Mouse (Mus musculus): ENCODE measurements around the gene Stoml3. TPM values are rescaled to one million over a fixed set of nuclear protein-coding genes. Genes with fewer than 3 reads are reported as not detected.

Stoml3 gene
- polyA plus RNA-seq (2016; fragmentation: Nextera tagmentation; extraction: Ambion mirVana), result not detected in 2 replicates

DNA sequence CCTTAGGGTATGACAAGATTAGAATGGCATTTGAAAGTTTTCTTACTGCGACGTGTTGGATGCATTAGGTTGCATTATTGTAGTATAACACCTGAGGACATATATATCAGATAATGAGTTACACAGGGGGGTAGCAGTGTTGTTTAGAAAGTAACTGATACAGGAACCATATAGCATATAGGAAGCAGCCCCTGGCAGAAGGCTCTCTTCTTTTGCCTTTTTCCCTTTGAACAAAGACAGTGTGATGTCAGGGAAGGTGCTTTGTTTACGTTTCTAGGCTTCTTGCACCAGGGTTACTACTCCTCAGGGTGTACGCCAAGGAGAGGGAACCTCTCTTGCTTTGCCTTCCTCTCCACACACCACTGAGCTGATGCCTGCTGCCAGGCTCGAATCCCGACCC is at the start of gene Stoml3:
Gene Stoml3 (plus strand): TSS at position 301 of the 400 bp plus-strand sequence.
- H3K36me3 ChIP-seq, result no peaks in the 10 kb centered on the region
- H3K9me3 ChIP-seq (replicated peaks), result no peaks in the 10 kb centered on the region
- ATAC-seq, result no peak
- peaks cover 15% of the 10 kb centered on the region for H3K4me1 ChIP-seq
- H3K9ac ChIP-seq, result no peak within 1 kb of the TSS
- 0 out of 2 replicates have a peak within 1 kb of the TSS, but pooled peaks have one; percentile 2 for H3K4me2 ChIP-seq
- WGBS (ENCODE audit: insufficient replicate concordance), result 65% methylated on average over 6 of the region's 6 CpGs
- H3K27me3 ChIP-seq (replicated peaks), result no peaks in the 10 kb centered on the region
- H3K27ac ChIP-seq, result no peak within 1 kb of the TSS
- no peak within 1 kb of the TSS for H3K4me3 ChIP-seq

DNA sequence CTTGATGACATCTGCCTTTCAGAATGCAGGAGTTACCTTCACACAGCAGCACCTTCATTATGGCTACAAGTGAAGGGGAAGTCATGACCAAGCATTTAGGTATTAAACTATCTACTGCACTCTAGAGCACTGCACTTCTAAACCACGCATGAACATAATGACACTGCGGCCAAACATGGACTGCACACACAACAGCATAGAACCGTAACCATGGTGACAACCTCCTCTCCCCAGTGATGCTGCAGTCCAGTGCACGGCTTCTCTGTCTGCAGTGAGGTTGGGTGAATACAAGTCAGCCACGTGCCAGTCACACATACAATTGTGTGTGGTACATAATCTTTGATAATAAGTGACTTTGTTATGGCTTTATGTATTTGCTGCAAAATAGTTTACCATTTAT is 42.9 kb upstream of the Stoml3 start:
- WGBS (ENCODE audit: insufficient replicate concordance), result 73% methylated on average over 5 of the region's 5 CpGs
- no peaks in the 10 kb centered on the region for H3K4me1 ChIP-seq
- no peak overlapping the region for H3K9ac ChIP-seq
- no peak overlapping the region for H3K4me3 ChIP-seq
- H3K9me3 ChIP-seq (replicated peaks), result no peaks in the 10 kb centered on the region
- H3K27me3 ChIP-seq (replicated peaks), result no peaks in the 10 kb centered on the region
- no peak overlapping the region for H3K4me2 ChIP-seq
- H3K36me3 ChIP-seq, result peaks cover 9% of the 10 kb centered on the region
- no peak overlapping the region for H3K27ac ChIP-seq
- ATAC-seq, result no peak

DNA sequence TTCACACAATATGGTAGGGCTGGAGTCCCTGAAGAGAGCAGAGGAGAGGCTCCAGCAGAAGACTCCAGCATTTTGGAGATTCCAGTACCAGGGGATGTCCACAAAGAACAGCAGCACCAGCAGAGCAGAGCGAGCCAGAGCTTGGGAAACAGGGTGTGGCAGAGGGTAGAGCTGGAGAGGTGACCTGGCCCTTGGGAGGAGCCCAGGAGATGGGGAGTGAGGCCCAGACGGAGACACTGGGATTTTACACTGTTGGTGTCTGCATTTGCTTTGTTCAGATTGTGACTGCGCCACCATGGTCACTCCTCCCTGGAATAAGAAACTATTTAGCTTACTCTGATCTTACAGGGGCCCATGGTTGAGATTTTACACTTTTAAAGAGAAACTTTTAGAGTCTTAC is 41.7 kb upstream of the Stoml3 start:
- no peak overlapping the region for H3K4me2 ChIP-seq
- no peak overlapping the region for H3K27ac ChIP-seq
- no peaks in the 10 kb centered on the region for H3K27me3 ChIP-seq (replicated peaks)
- ATAC-seq, result no peak
- WGBS (ENCODE audit: insufficient replicate concordance), result 75% methylated on average over 3 of the region's 3 CpGs
- no peaks in the 10 kb centered on the region for H3K4me1 ChIP-seq
- no peak overlapping the region for H3K4me3 ChIP-seq
- H3K36me3 ChIP-seq, result peaks cover 21% of the 10 kb centered on the region
- no peak overlapping the region for H3K9ac ChIP-seq
- H3K9me3 ChIP-seq (replicated peaks), result no peaks in the 10 kb centered on the region

DNA sequence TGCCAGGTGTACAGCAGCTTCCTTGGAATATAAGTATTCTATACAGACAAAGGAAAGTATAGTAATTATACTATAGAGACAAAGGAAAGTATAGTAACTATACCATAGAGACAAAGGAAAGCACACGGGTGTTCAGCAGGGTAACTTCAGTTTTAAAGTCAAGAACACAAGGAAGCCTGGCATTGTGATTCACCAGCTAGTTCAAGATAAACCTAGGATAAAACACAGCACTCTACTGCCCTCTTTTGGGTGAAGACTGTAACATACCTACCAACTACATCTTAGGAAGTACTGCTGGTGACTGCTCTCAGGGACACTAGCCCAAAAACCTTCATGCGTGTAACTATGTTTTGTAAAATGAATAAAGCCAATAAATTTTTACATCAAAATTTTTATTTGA is 40.2 kb upstream of the Stoml3 start:
- no peak overlapping the region for H3K27ac ChIP-seq
- no peak overlapping the region for H3K4me2 ChIP-seq
- 25% methylated on average over 2 of the region's 2 CpGs for WGBS (ENCODE audit: insufficient replicate concordance)
- no peaks in the 10 kb centered on the region for H3K4me1 ChIP-seq
- peaks cover 35% of the 10 kb centered on the region for H3K36me3 ChIP-seq
- H3K27me3 ChIP-seq (replicated peaks), result no peaks in the 10 kb centered on the region
- H3K9me3 ChIP-seq (replicated peaks), result no peaks in the 10 kb centered on the region
- no peak overlapping the region for H3K9ac ChIP-seq
- H3K4me3 ChIP-seq, result no peak overlapping the region
- ATAC-seq, result peak; percentile 21; the same call in 1 of the 2 replicates

DNA sequence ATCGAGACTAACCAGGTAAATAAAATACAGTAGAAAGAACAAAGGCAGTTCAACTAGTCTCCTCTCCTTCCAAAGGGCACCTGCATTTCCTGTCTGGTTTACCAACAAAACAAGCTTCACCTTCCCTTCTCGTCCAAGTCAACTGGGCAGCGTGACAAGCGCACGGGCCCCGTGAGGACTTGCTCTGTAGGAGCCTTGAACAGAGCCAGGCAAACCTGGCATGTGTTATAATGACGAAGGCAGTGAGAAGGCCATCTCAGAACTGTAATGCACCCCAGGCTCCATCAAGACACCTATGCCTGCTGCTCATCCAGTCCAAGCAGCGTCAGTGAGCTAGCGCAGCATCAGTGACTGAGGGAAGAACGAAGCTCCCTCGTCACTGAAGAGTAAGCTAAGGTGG is 37.8 kb upstream of the Stoml3 start:
- Histone ChIP-seq H3K4me1 (no peaks in the 10 kb centered on the region), H3K27ac (no peak overlapping the region), H3K9me3 (replicated peaks) (no peaks in the 10 kb centered on the region), H3K4me2 (no peak overlapping the region), H3K4me3 (no peak overlapping the region), H3K9ac (no peak overlapping the region), H3K27me3 (replicated peaks) (no peaks in the 10 kb centered on the region), H3K36me3 (peaks cover 59% of the 10 kb centered on the region)
- 87% methylated on average over 11 of the region's 11 CpGs for WGBS (ENCODE audit: insufficient replicate concordance)
- no peak for ATAC-seq

DNA sequence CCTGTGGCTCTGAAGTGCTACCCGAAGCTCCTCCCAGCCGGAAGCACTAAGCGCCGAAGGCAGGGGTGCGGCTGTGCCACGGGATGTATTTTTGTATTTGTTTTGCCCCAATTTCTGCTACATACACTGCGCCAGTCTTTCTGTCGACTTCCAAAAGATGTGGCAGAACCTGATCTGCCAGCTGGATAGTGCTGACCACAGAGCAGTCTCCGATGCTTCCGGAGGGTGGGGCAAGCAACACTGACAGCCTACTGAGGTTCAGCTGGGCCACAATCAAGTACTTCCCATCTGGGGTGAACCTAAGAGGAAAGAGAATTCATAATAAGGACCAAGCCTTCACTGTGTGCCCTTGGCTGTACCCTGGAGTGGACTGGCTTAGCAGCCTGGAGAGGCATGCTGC is 36.1 kb upstream of the Stoml3 start:
- H3K36me3 ChIP-seq, result peaks cover 76% of the 10 kb centered on the region
- H3K4me2 ChIP-seq, result no peak overlapping the region
- H3K27me3 ChIP-seq (replicated peaks), result no peaks in the 10 kb centered on the region
- no peaks in the 10 kb centered on the region for H3K4me1 ChIP-seq
- no peak overlapping the region for H3K9ac ChIP-seq
- H3K9me3 ChIP-seq (replicated peaks), result no peaks in the 10 kb centered on the region
- WGBS (ENCODE audit: insufficient replicate concordance), result 88% methylated on average over 10 of the region's 10 CpGs
- no peak for ATAC-seq
- no peak overlapping the region for H3K27ac ChIP-seq
- no peak overlapping the region for H3K4me3 ChIP-seq

DNA sequence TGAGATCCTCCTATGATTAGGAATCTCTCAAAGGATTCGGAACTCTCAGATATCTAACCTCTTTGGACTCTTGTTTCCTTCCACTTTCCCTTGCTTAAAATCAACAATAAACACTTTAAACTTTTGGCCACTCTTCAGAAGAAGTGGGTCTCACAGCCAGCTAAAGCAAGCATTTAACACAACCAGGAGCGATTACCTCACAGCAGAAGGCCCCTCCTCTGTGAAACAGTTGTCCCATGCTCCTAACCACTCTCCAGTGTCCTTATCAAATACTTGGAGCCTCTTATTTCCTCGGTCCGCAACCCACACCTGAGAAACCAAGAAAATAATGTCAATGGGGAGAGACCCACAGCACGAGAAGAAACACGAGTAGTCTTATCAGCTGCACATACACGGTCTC is 35.1 kb upstream of the Stoml3 start:
- Histone ChIP-seq H3K36me3 (peaks cover 86% of the 10 kb centered on the region), H3K4me2 (no peak overlapping the region), H3K27ac (no peak overlapping the region), H3K9me3 (replicated peaks) (no peaks in the 10 kb centered on the region), H3K9ac (no peak overlapping the region), H3K4me1 (no peaks in the 10 kb centered on the region), H3K27me3 (replicated peaks) (no peaks in the 10 kb centered on the region), H3K4me3 (no peak overlapping the region)
- no peak for ATAC-seq
- WGBS (ENCODE audit: insufficient replicate concordance), result 79% methylated on average over 7 of the region's 7 CpGs

DNA sequence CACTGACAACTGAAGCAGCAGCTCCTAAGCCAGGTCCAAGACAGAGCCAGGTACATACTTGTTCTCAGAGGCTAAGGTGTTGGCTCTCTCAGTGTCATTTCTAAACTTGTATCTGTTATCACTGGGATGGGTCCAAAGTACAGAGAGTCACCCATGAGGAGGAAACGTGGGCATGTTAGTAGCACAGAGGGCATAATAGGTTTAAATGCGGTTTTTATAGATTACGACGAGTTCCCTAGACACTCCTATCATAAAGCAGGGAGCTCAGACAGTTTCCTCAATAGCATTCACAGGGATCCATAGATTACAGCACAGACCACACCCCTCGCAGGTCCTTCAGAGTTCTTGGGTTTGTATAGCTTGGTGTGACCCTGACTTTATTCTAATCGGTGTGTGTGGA is 34.4 kb upstream of the Stoml3 start:
- 85% methylated on average over 6 of the region's 6 CpGs for WGBS (ENCODE audit: insufficient replicate concordance)
- ATAC-seq, result no peak
- Histone ChIP-seq H3K4me3 (no peak overlapping the region), H3K9ac (no peak overlapping the region), H3K27me3 (replicated peaks) (no peaks in the 10 kb centered on the region), H3K27ac (no peak overlapping the region), H3K4me2 (no peak overlapping the region), H3K36me3 (peaks cover 91% of the 10 kb centered on the region), H3K4me1 (no peaks in the 10 kb centered on the region), H3K9me3 (replicated peaks) (no peaks in the 10 kb centered on the region)

DNA sequence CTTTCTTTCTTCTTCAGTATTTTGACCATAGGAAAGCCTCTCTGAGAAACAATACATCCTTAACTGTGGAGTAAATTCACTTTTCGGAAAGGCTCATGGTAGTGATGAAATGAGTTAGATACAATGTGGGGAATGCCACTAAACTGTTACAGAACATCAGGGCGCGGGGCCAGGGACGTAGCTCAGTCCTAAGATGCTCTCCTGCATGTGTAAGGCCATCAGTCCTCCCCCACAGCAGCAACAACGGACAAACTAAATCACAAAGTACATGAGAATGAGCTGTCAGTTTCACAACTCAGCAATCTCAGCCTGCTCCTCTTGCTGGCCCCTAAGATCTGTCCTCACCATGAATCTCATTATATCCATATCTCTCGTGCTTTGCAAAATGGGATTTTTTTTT is 33.9 kb upstream of the Stoml3 start:
- peaks cover 95% of the 10 kb centered on the region for H3K36me3 ChIP-seq
- no peak overlapping the region for H3K4me3 ChIP-seq
- H3K9ac ChIP-seq, result no peak overlapping the region
- H3K27ac ChIP-seq, result no peak overlapping the region
- no peak overlapping the region for H3K4me2 ChIP-seq
- H3K4me1 ChIP-seq, result no peaks in the 10 kb centered on the region
- no peaks in the 10 kb centered on the region for H3K9me3 ChIP-seq (replicated peaks)
- no peak for ATAC-seq
- WGBS (ENCODE audit: insufficient replicate concordance), result 82% methylated on average over 6 of the region's 6 CpGs
- no peaks in the 10 kb centered on the region for H3K27me3 ChIP-seq (replicated peaks)

DNA sequence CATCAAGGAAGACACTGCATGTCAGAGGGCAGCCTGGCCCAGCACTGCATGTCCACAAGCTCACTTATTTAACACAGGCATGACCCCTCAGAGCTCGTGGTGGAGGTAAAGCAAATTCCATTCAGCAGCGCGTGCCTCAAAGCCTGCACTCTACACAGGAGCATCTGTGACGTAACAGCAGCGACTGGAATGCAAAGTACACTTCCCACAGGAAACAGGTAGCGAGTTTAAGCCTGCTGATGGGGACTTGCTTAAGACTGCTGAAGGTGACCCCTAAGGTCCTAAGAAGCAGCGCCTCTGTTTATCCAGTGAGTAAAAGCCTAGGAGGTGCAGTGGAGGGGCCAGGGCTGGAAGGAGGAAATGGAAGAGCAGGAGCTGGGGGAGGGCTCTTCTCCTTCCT is 33.5 kb upstream of the Stoml3 start:
- Histone ChIP-seq H3K4me2 (no peak overlapping the region), H3K27me3 (replicated peaks) (no peaks in the 10 kb centered on the region), H3K27ac (no peak overlapping the region), H3K4me1 (no peaks in the 10 kb centered on the region), H3K9me3 (replicated peaks) (no peaks in the 10 kb centered on the region), H3K4me3 (no peak overlapping the region), H3K9ac (no peak overlapping the region), H3K36me3 (peaks cover 95% of the 10 kb centered on the region)
- WGBS (ENCODE audit: insufficient replicate concordance), result 78% methylated on average over 7 of the region's 7 CpGs
- no peak for ATAC-seq

DNA sequence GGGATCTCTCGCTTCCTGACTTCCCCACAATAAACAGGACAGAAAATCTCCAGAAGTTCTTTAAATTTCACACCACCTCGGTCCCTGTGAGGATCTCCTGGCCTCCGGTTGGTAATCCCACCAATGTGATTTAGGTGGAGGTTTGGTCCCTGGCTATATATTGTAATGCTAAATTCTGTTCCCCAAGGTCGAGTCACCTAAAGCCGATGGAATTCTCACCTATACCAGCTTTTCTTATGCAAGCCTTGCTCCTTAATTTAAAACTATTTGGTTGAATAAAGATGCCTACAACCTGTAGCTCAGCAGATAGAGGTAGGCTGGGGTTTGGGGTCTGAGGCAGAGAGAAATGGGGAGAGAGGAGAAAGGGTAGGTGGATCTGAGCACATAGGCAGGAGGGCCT is 30.7 kb upstream of the Stoml3 start:
- no peak for ATAC-seq
- peaks cover 78% of the 10 kb centered on the region for H3K36me3 ChIP-seq
- H3K4me2 ChIP-seq, result no peak overlapping the region
- H3K27me3 ChIP-seq (replicated peaks), result no peaks in the 10 kb centered on the region
- peaks cover 16% of the 10 kb centered on the region for H3K4me1 ChIP-seq
- H3K9ac ChIP-seq, result no peak overlapping the region
- no peak overlapping the region for H3K27ac ChIP-seq
- no peak overlapping the region for H3K4me3 ChIP-seq
- 73% methylated on average over 5 of the region's 5 CpGs for WGBS (ENCODE audit: insufficient replicate concordance)
- no peaks in the 10 kb centered on the region for H3K9me3 ChIP-seq (replicated peaks)

DNA sequence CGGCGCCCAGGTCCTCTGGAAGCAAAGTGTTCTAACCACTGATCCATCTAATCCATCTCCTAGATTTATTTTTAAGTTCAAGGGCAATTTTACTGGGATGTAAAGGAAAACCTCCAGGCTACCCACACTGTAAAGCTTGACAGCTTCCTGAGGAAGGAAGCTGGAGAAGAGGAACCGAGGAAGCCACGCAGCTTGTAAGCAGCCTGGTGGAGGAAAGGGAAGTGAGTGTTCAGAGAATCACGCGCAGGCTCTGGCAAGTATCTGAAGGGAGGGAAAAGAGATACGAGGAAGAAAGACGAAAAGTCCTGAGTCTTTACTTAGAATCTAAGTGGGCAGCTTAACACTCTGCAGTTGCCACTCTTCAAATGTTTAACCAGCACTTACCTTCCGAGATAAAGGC is 28.3 kb upstream of the Stoml3 start:
- Histone ChIP-seq H3K27me3 (replicated peaks) (no peaks in the 10 kb centered on the region), H3K9me3 (replicated peaks) (no peaks in the 10 kb centered on the region), H3K4me3 (no peak overlapping the region), H3K4me1 (peaks cover 19% of the 10 kb centered on the region), H3K4me2 (no peak overlapping the region), H3K9ac (no peak overlapping the region), H3K36me3 (peaks cover 54% of the 10 kb centered on the region), H3K27ac (no peak overlapping the region)
- WGBS (ENCODE audit: insufficient replicate concordance), result 49% methylated on average over 9 of the region's 9 CpGs
- no peak for ATAC-seq

DNA sequence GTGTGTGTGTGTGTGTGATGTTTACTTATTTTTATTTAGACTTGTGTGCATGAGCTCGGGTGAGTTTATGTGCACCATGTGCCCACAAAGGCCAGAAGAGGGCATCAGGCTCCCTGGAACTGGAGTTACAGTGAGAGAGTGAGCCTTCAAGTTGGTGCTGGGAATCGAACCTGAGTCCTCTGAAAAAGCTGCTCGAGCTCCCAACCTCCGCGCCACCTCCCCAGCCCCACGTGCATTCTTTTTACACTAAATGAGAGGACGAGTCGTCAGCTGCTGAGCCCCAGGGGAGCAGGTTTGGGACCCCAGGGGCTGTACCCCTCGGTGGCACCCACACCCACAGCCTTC is 25.8 kb upstream of the Stoml3 start:
- peak overlapping the region; percentile 79 for H3K4me2 ChIP-seq
- H3K9me3 ChIP-seq (replicated peaks), result no peaks in the 10 kb centered on the region
- WGBS (ENCODE audit: insufficient replicate concordance), result 5% methylated on average over 9 of the region's 9 CpGs
- peaks cover 36% of the 10 kb centered on the region for H3K36me3 ChIP-seq
- no peak for ATAC-seq
- H3K9ac ChIP-seq, result peak overlapping the region; percentile 88
- no peaks in the 10 kb centered on the region for H3K27me3 ChIP-seq (replicated peaks)
- peak overlapping the region; percentile 97 for H3K4me3 ChIP-seq
- H3K27ac ChIP-seq, result peak overlapping the region; percentile 86
- peaks cover 45% of the 10 kb centered on the region for H3K4me1 ChIP-seq
